Mouse (Mus musculus): ENCODE data around the gene Slc4a1. TPM values are rescaled to one million over a fixed set of nuclear protein-coding genes. Genes with fewer than 3 reads are reported as not detected.

Slc4a1 gene
- total and polyA plus RNA-seq, 2 experiments from 2014 or later, result 0.27 to 1.1 TPM

DNA sequence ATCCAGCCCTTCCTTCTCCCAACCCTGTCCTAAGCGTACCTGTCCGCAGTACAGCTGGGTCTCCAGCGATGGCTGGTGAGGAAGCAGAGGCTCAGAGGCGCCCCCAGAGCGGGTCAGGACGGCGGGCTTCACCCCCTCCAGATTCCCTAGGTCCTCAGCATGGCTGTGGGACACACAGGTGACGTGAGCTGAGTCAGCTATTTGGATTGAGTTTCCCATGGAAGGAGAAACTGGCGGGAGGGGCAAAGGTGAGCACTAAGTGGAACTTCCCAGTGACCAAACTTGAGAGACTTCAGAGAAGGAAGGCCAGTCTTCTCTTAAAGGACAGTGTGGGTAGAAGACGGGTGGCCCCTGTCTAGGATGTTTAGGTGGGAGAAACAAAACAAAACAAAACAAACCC is 7.6 kb downstream of the Slc4a1 start:
- H3K9ac ChIP-seq (replicated peaks; ENCODE audit: low read length, poor library complexity, severe bottlenecking), result no peak overlapping the region
- DNase-seq (ENCODE audit: low spot score), result no peak
- no peak for TF ChIP-seq CTCF (IDR thresholded peaks at IDR 0.05)
- H3K4me1 ChIP-seq (ENCODE audit: insufficient read depth, low read length), result no peaks in the 10 kb centered on the region
- no peak overlapping the region for H3K4me2 ChIP-seq (ENCODE audit: low read depth, low read length, poor library complexity, severe bottlenecking)
- no peaks in the 10 kb centered on the region for H3K9me3 ChIP-seq (ENCODE audit: low read length)
- H3K4me3 ChIP-seq (ENCODE audit: low read depth, low read length), result no peak overlapping the region
- H3K36me3 ChIP-seq (ENCODE audit: insufficient read depth, low read length), result no peaks in the 10 kb centered on the region
- no peak overlapping the region for H3K27ac ChIP-seq (ENCODE audit: low read depth, low read length)
- no peak for ATAC-seq (ENCODE audit: low FRiP score)
- H3K27me3 ChIP-seq (ENCODE audit: insufficient read depth, low read length), result no peaks in the 10 kb centered on the region
- WGBS, result 75% methylated on average over 10 of the region's 10 CpGs

DNA sequence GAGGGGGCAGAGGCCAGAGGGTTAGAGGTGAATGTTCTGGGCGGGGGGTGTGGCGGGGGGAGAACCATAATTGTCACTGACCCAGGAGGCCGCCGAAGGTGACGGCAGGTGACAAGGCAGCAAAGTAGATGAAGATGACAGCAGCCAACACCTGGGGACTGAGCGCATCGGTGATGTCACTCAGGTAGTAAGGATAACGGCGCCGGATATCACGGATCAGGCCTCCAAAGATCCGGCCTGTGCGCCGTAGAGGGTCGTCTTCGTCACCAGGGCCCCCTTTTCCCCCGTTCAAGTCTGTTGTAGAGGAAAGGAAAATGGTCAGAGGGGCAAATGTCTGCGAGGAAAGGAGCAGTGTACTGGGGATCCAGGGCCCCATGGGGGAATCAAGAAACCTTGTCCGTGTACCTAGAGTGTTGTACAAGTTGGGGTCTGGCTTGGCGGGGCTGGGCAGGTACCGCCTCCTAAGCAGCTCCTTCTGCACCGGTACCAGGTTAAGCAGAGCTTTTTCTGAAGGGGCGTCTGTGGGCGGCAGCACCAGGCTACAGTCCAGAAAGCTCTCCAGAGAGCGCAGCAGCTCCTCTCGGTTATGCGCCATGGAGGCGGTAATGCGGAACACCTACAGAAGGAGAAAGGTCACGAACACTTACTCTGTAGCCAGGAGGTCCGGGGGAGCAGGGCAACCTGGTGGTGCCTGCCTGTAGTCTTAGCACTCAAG is 9.2 kb downstream of the Slc4a1 start:
- Histone ChIP-seq H3K4me1 (ENCODE audit: insufficient read depth, low read length) (no peaks in the 10 kb centered on the region), H3K9ac (replicated peaks; ENCODE audit: low read length, poor library complexity, severe bottlenecking) (no peak overlapping the region), H3K9me3 (ENCODE audit: low read length) (no peaks in the 10 kb centered on the region), H3K27ac (ENCODE audit: low read depth, low read length) (no peak overlapping the region), H3K27me3 (ENCODE audit: insufficient read depth, low read length) (no peaks in the 10 kb centered on the region), H3K4me2 (ENCODE audit: low read depth, low read length, poor library complexity, severe bottlenecking) (no peak overlapping the region), H3K36me3 (ENCODE audit: insufficient read depth, low read length) (no peaks in the 10 kb centered on the region), H3K4me3 (ENCODE audit: low read depth, low read length) (no peak overlapping the region)
- no peak for TF ChIP-seq CTCF (IDR thresholded peaks at IDR 0.05)
- WGBS, result 78% methylated on average over 30 of the region's 31 CpGs
- no peak for DNase-seq (ENCODE audit: low spot score)
- no peak for ATAC-seq (ENCODE audit: low FRiP score)

DNA sequence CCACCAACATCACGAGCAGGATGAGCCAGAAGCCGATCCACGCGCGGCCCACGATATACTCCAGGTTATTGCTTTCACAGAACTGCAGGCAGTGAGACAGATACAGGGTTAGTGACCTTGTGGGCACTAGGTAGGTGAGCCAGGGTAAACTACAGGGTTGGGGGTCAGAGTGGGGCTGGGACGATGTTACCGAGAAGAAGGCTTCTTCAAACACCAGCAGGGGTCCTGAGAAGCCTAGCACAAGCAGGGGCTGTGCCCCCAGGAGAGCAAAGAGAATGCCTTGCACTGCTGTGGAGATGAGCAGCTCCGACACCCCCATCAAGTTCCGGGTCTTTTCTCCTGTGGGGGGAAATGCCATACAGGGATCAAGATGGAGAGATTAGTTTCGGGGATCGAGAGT is 9.8 kb downstream of the Slc4a1 start:
- H3K36me3 ChIP-seq (ENCODE audit: insufficient read depth, low read length), result no peaks in the 10 kb centered on the region
- TF ChIP-seq CTCF (IDR thresholded peaks at IDR 0.05), result no peak
- no peak overlapping the region for H3K9ac ChIP-seq (replicated peaks; ENCODE audit: low read length, poor library complexity, severe bottlenecking)
- H3K4me2 ChIP-seq (ENCODE audit: low read depth, low read length, poor library complexity, severe bottlenecking), result no peak overlapping the region
- H3K27me3 ChIP-seq (ENCODE audit: insufficient read depth, low read length), result no peaks in the 10 kb centered on the region
- no peak overlapping the region for H3K4me3 ChIP-seq (ENCODE audit: low read depth, low read length)
- no peak overlapping the region for H3K27ac ChIP-seq (ENCODE audit: low read depth, low read length)
- WGBS, result 84% methylated on average over 12 of the region's 12 CpGs
- DNase-seq (ENCODE audit: low spot score) (no peak), ATAC-seq (ENCODE audit: low FRiP score) (no peak)
- H3K4me1 ChIP-seq (ENCODE audit: insufficient read depth, low read length), result no peaks in the 10 kb centered on the region
- no peaks in the 10 kb centered on the region for H3K9me3 ChIP-seq (ENCODE audit: low read length)

DNA sequence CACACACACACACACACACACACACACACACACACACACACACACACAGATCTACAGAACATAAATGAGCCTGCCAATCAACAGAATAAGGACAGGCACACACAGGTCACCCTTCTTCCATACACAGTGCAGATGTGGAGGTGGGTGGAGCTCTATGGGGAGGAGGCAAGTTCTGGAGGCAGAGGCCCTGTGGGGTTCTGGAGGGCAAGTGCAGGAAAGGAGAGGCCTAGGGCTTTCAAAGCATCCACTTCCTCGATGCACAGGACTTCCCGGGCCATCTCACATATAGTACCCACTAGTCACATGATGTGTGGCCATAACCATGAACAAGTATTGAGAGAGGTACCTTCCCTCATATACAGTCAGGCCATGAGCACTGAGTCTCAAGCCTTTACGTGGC is 10.5 kb downstream of the Slc4a1 start:
- Histone ChIP-seq H3K36me3 (ENCODE audit: insufficient read depth, low read length) (no peaks in the 10 kb centered on the region), H3K4me1 (ENCODE audit: insufficient read depth, low read length) (no peaks in the 10 kb centered on the region), H3K9me3 (ENCODE audit: low read length) (no peaks in the 10 kb centered on the region), H3K4me2 (ENCODE audit: low read depth, low read length, poor library complexity, severe bottlenecking) (no peak overlapping the region), H3K27ac (ENCODE audit: low read depth, low read length) (no peak overlapping the region), H3K9ac (replicated peaks; ENCODE audit: low read length, poor library complexity, severe bottlenecking) (no peak overlapping the region), H3K4me3 (ENCODE audit: low read depth, low read length) (no peak overlapping the region), H3K27me3 (ENCODE audit: insufficient read depth, low read length) (no peaks in the 10 kb centered on the region)
- no peak for TF ChIP-seq CTCF (IDR thresholded peaks at IDR 0.05)
- ATAC-seq (ENCODE audit: low FRiP score), result no peak
- DNase-seq (ENCODE audit: low spot score), result no peak
- 80% methylated on average over 3 of the region's 3 CpGs for WGBS

GRCm38 (mm10) chr11:102353021-102353431 is 13.0 kb downstream of the Slc4a1 start:
- DNase-seq (ENCODE audit: low spot score) (no peak), ATAC-seq (ENCODE audit: low FRiP score) (no peak)
- Histone ChIP-seq H3K27me3 (ENCODE audit: insufficient read depth, low read length) (no peaks in the 10 kb centered on the region), H3K36me3 (ENCODE audit: insufficient read depth, low read length) (no peaks in the 10 kb centered on the region), H3K9ac (replicated peaks; ENCODE audit: low read length, poor library complexity, severe bottlenecking) (no peak overlapping the region), H3K9me3 (ENCODE audit: low read length) (no peaks in the 10 kb centered on the region), H3K4me3 (ENCODE audit: low read depth, low read length) (no peak overlapping the region), H3K4me2 (ENCODE audit: low read depth, low read length, poor library complexity, severe bottlenecking) (no peak overlapping the region), H3K4me1 (ENCODE audit: insufficient read depth, low read length) (no peaks in the 10 kb centered on the region), H3K27ac (ENCODE audit: low read depth, low read length) (no peak overlapping the region)
- WGBS, result 38% methylated on average over 8 of the region's 8 CpGs
- TF ChIP-seq CTCF (IDR thresholded peaks at IDR 0.05), result no peak

DNA sequence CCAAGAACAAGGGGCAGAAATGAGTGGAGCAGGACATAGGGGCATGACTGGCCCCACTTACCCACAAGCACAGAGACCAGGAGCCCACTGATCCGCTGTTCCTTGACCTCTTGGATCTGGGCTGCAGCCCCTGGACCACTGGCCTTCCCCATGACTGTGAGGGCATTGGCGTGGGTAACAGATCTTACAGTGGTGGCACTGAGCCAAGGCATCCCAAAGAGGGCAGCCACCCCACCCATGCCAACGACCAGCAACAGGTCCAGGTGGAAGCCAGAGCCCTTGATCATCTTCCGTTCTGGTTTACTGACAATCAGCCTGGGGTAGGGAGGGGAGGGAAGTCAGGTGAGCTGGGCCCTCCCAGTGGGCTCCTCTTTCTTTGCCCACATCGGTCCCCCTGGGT is 13.6 kb downstream of the Slc4a1 start:
- TF ChIP-seq CTCF (IDR thresholded peaks at IDR 0.05), result no peak
- H3K4me1 ChIP-seq (ENCODE audit: insufficient read depth, low read length), result no peaks in the 10 kb centered on the region
- H3K36me3 ChIP-seq (ENCODE audit: insufficient read depth, low read length), result no peaks in the 10 kb centered on the region
- H3K4me3 ChIP-seq (ENCODE audit: low read depth, low read length), result no peak overlapping the region
- H3K27me3 ChIP-seq (ENCODE audit: insufficient read depth, low read length), result no peaks in the 10 kb centered on the region
- no peak overlapping the region for H3K4me2 ChIP-seq (ENCODE audit: low read depth, low read length, poor library complexity, severe bottlenecking)
- no peak overlapping the region for H3K9ac ChIP-seq (replicated peaks; ENCODE audit: low read length, poor library complexity, severe bottlenecking)
- no peak for ATAC-seq (ENCODE audit: low FRiP score)
- no peak overlapping the region for H3K27ac ChIP-seq (ENCODE audit: low read depth, low read length)
- 45% methylated on average over 5 of the region's 5 CpGs for WGBS
- no peaks in the 10 kb centered on the region for H3K9me3 ChIP-seq (ENCODE audit: low read length)
- no peak for DNase-seq (ENCODE audit: low spot score)
